Mouse (Mus musculus): Measurements from ENCODE around the gene Vangl1. TPM values are rescaled to one million over a fixed set of nuclear protein-coding genes. Genes with fewer than 3 reads are reported as not detected.

The Vangl1 gene
- total RNA-seq (2023) = 1 to 10 TPM in 1 of 2 experiments, under 1 TPM in 1; 0.31 to 1.2 TPM

GRCm38 (mm10) chr3:102203781-102204721 lies at the start of gene Vangl1:
Gene Vangl1 (minus strand): TSS chr3:102204693.

Other genes starting within 250 kb of the Vangl1 start
- gene Nhlh2, start 194.6 kb downstream of the Vangl1 start, total RNA-seq (2023) = not detected
- gene Casq2, start 118.3 kb downstream of the Vangl1 start, total RNA-seq (2023) = not detected